Mouse (Mus musculus) cortical plate, adult 2 months (tissue): ENCODE measurements at regions not wholly inside any gene's neighbourhood (a gene's known extent, or its start where the extent isn't known, plus 50 kb on each side); places are given as distances from the start of the nearest gene placed in this dataset.

Experiments
- H3K27ac ChIP-seq: fragments of 200-500 bp; 2 replicates; pipeline ENCODE4 v1.5.1; 2012; ENCODE audit warnings: low read length, control low read depth, inconsistent platforms; ENCODE audit not compliant: insufficient read depth
- H3K4me1 ChIP-seq: fragments of 200-500 bp; 2 replicates; pipeline ENCODE4 v1.6.1; 2011; ENCODE audit warnings: low read length; ENCODE audit not compliant: control insufficient read depth, insufficient read depth
- H3K4me3 ChIP-seq: fragments of 200-500 bp; 2 replicates; pipeline ENCODE4 v1.5.1; 2011; ENCODE audit warnings: mild to moderate bottlenecking, low read length, control low read depth; ENCODE audit not compliant: insufficient read depth
- CTCF ChIP-seq: fragments of 200-500 bp; IDR thresholded peaks from 2 replicates; pipeline ENCODE4 v1.5.1; 2011; ENCODE audit warnings: mild to moderate bottlenecking, control low read depth, low read length; ENCODE audit not compliant: insufficient read depth; ENCODE audit errors: extremely low read depth
- POLR2A ChIP-seq: fragments of 200-500 bp; IDR thresholded peaks from 2 replicates; pipeline ENCODE4 v1.6.1; 2011; ENCODE audit warnings: mild to moderate bottlenecking, low read length, control low read depth; ENCODE audit not compliant: insufficient read depth; ENCODE audit errors: extremely low read depth

- no peak for TF ChIP-seq POLR2A
These were observed 739.4 kb downstream of the Tbl1xr1 start for GRCm38 (mm10) chr3:22815842-22816241.

GRCm38 (mm10) chr3:22826485-22826884 is 750.0 kb downstream of the Tbl1xr1 start:
- Histone ChIP-seq H3K27ac (no peak overlapping the region), H3K4me1 (no peaks in the 10 kb centered on the region), H3K4me3 (no peak overlapping the region)
- TF ChIP-seq CTCF (no peak), POLR2A (no peak)

More at GRCm38 (mm10) chr3:22815842-22816241, 739.4 kb downstream of the Tbl1xr1 start:
- Histone ChIP-seq H3K4me1 (no peaks in the 10 kb centered on the region), H3K4me3 (no peak overlapping the region), H3K27ac (no peak overlapping the region)

- H3K4me1 ChIP-seq = no peaks in the 10 kb centered on the region
- no peak for TF ChIP-seq POLR2A
- TF ChIP-seq CTCF = no peak
- H3K4me3 ChIP-seq = no peak overlapping the region
- H3K27ac ChIP-seq = no peak overlapping the region
These were observed 762.5 kb downstream of the Tbl1xr1 start for GRCm38 (mm10) chr3:22838986-22839385.

DNA sequence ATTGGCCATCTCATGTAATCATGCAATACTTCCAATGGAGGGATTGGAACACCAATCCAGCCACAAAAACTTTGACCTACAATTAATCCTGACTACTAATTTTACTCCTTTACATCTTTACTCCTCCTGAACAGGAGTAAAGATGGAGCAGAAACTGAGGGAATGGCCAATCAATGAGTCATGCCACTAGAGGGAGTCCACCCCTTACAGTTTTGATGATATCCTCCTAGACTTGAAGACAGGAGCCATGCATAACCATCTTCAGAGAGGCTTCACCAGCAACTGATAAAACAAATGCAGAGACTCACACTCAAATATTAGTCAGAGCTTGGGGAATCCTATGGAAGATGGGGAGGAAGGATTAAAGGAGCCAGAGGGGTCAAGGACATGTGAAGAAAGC is 774.0 kb downstream of the Tbl1xr1 start:
- TF ChIP-seq CTCF (no peak), POLR2A (no peak)
- H3K27ac ChIP-seq = no peak overlapping the region

DNA sequence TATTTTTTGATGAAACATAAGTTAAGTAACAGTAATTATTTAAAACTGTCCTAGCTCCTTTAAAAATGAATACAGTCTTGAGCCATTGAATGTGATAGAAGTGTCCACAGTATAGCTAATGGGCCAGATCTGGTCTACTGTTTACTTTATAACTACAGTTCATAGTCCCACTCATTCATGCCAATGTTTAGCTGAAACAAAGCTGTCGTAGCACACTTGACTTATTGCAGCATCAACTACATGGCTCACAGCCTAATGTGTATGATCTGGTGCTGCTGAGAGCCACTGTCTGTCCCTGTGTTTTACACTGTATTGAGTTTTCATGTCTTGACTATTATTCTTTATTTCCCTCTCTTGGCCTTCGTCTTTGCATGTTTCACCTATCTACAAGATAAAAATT is 787.1 kb downstream of the Tbl1xr1 start:
- Histone ChIP-seq H3K4me1 (no peaks in the 10 kb centered on the region), H3K27ac (no peak overlapping the region), H3K4me3 (no peak overlapping the region)
- no peak for TF ChIP-seq POLR2A
- TF ChIP-seq CTCF = no peak

More for the DNA sequence above, 774.0 kb downstream of the Tbl1xr1 start:
- H3K4me1 ChIP-seq = no peaks in the 10 kb centered on the region
- no peak overlapping the region for H3K4me3 ChIP-seq

GRCm38 (mm10) chr3:22877883-22878282 is 801.4 kb downstream of the Tbl1xr1 start:
- TF ChIP-seq POLR2A = no peak
- TF ChIP-seq CTCF = no peak

GRCm38 (mm10) chr3:22892735-22893134 is 816.3 kb downstream of the Tbl1xr1 start:
- Histone ChIP-seq H3K4me1 (no peaks in the 10 kb centered on the region), H3K27ac (no peak overlapping the region), H3K4me3 (no peak overlapping the region)
- TF ChIP-seq CTCF = no peak
- no peak for TF ChIP-seq POLR2A

More at GRCm38 (mm10) chr3:22877883-22878282, 801.4 kb downstream of the Tbl1xr1 start:
- Histone ChIP-seq H3K4me3 (no peak overlapping the region), H3K4me1 (no peaks in the 10 kb centered on the region), H3K27ac (no peak overlapping the region)

DNA sequence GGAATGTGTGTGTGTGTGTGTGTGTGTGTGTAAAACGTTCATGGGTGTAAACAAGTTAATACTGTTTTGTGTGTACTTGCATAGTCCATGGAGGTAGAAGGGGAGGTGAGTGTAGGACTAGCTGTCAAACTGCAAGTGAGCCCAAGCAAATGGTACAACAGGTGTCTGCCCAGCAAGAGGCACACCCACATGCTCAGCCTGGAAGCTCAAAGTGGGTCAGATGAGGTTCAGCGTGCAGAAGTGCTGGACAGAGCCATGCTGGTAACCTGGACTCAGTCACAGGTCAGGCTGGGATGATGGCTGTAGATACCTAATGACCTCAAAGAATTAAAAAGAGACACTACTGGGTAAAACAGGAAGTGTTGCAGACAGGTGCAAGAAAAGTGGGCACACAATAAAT is 821.2 kb downstream of the Tbl1xr1 start:
- TF ChIP-seq CTCF = no peak
- TF ChIP-seq POLR2A = no peak
- Histone ChIP-seq H3K27ac (no peak overlapping the region), H3K4me3 (no peak overlapping the region), H3K4me1 (no peaks in the 10 kb centered on the region)

DNA sequence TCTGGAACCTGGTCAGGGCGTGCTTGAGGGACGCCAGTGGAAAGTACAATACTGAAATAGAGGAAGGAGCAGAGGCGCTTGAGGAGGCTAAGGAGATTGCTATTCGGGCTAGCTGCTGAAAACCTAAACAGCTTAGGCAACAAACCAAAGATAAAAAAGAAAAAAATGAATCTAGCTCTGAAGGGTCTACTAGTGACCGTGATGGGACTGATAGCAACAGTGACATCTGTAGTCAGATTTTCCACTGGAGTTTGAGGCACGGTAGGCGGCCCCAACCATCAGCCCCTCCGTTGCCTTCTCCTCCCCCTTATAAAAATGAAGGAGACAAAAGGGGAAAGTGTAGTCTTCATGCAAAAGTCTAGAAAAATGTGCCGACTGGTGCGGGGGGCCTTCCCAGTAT is 824.5 kb downstream of the Tbl1xr1 start:
- H3K4me1 ChIP-seq = no peaks in the 10 kb centered on the region
- H3K27ac ChIP-seq = no peak overlapping the region
- TF ChIP-seq CTCF = no peak
- TF ChIP-seq POLR2A = no peak
- no peak overlapping the region for H3K4me3 ChIP-seq

DNA sequence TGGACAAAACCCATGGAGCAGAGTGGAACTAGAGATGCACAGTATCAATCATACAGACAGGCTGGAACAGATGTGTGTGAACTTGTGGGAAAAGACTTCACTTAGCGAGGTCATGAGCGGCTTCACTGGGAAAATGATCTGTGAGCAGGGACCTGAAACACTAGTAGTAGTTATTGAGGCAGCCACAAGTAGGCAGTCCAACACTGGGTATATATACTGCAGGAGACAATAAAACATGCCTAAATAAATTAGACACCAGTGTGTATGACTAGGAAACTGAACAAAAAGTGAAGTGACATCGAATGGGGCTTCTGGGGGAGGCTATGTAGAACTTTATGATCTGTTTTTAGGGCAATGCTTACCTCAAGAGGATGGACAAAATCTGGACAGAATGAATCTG is 852.5 kb downstream of the Tbl1xr1 start:
- Histone ChIP-seq H3K4me1 (no peaks in the 10 kb centered on the region), H3K4me3 (no peak overlapping the region), H3K27ac (no peak overlapping the region)
- TF ChIP-seq POLR2A (no peak), CTCF (no peak)
